Comparison of ENCODE assay signal across 15 mouse cellular contexts in the genomic region with DNA sequence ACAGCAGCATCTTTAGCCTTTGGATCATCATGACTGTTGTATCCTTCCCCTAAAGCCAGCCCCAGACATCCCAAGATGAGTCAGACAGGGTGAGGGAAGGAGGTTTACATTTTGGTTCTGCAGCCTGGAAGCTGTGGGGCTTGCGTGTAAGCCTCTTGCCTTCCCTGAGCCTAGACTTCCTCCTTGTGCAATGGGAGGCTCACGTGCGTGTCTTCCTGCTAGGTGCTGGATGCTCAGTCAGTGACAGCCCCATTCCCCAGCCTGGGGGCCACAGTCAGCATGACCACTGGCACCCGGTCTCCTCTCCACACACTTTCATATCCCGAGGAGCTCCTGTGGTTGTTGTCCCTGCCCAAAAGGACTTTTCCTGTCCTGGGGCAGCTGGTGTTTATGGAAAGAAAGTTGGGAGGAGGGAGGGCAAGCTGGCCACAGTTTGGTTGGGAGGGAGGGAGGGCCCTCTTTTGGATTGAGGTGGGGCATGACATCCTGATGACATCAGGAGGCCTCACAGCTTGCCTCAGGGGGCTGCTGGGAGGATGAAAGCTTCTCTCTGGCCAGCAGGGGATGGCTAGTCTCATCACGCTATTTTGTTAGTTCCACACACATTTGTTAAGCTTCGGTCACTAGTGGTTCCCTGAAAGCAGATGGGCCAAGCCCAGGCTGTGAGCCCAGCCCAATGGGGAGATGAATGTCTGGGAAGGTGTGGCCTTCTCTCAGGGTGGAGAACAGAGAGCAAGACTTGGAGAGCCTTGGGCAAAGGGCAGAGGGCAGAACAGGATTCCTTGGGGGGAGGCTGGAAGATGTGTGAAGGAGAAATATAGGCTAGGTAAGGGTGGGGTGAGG. TPM values are rescaled to one million over a fixed set of nuclear protein-coding genes. Genes with fewer than 3 reads are reported as not detected.
DNase-seq lines count a peak whose midpoint lies in the region; ATAC-seq and TF ChIP-seq lines count a peak whose summit lies in the region.
"Had no signal": no experiment of that assay in that cellular context is flagged by ENCODE, and none has a peak within 500 bp of the region (broad histone marks: within the 10 kb centered on the region; RNA-seq: fewer than 3 reads in every experiment).

No protein-coding gene starts in this region.

- H3K4me3 ChIP-seq in heart, embryonic 12.5 days: no peak overlapping the region
- H3K4me3 ChIP-seq in embryonic fibroblast, embryonic 13.5 days (ENCODE audit: insufficient read depth, low read length): no peak overlapping the region
- H3K4me3 ChIP-seq in liver, postnatal 0 days (ENCODE audit: low read depth, low read length): no peak overlapping the region
- no peak overlapping the region for H3K4me3 ChIP-seq in neural tube, embryonic 15.5 days (replicated peaks)
- H3K4me3 ChIP-seq: hindbrain, embryonic 13.5 days; liver, embryonic 13.5 days; midbrain, embryonic 15.5 days had no signal

- no peak for ATAC-seq in heart, embryonic 12.5 days (ENCODE audit: insufficient number of reproducible peaks, low FRiP score)
- peak; percentile 15; the same call in 1 of the 2 replicates for ATAC-seq in liver, postnatal 0 days
- ATAC-seq in neural tube, embryonic 15.5 days (ENCODE audit: low FRiP score): no peak
- ATAC-seq: midbrain, embryonic 15.5 days had no signal

- WGBS in heart, embryonic 12.5 days: 31% methylated on average over 7 of the region's 7 CpGs
- WGBS in liver, postnatal 0 days (ENCODE audit: insufficient replicate concordance): 47% methylated on average over 7 of the region's 7 CpGs
- WGBS in neural tube, embryonic 15.5 days: 68% methylated on average over 7 of the region's 7 CpGs

- peaks cover 14% of the 10 kb centered on the region for H3K36me3 ChIP-seq in heart, embryonic 12.5 days
- H3K36me3 ChIP-seq in liver, postnatal 0 days (replicated peaks; ENCODE audit: insufficient read depth, low read length): peaks cover 6% of the 10 kb centered on the region
- no peaks in the 10 kb centered on the region for H3K36me3 ChIP-seq in neural tube, embryonic 15.5 days
- H3K36me3 ChIP-seq: hindbrain, embryonic 13.5 days; liver, embryonic 13.5 days; midbrain, embryonic 15.5 days had no signal

- no peak for TF ChIP-seq CTCF in embryonic fibroblast, embryonic 13.5 days (IDR thresholded peaks at IDR 0.05; ENCODE audit: borderline replicate concordance, insufficient read depth, low read length)
- no peak for TF ChIP-seq CTCF in liver, postnatal 0 days (IDR thresholded peaks at IDR 0.05; ENCODE audit: low read depth)

- H3K4me1 ChIP-seq in heart, embryonic 12.5 days (replicated peaks): peaks cover 68% of the 10 kb centered on the region
- H3K4me1 ChIP-seq in embryonic fibroblast, embryonic 13.5 days (ENCODE audit: control insufficient read depth, insufficient read depth, low read length): peaks cover 8% of the 10 kb centered on the region; the same call in 1 of the 2 replicates
- H3K4me1 ChIP-seq in liver, postnatal 0 days (ENCODE audit: insufficient read depth): peaks cover 20% of the 10 kb centered on the region
- peaks cover 19% of the 10 kb centered on the region for H3K4me1 ChIP-seq in neural tube, embryonic 15.5 days

- H3K27me3 ChIP-seq in heart, embryonic 12.5 days (replicated peaks): 0 out of 2 replicates have a peak, but pooled peaks cover 4% of the 10 kb centered on the region
- no peaks in the 10 kb centered on the region for H3K27me3 ChIP-seq in liver, postnatal 0 days (ENCODE audit: insufficient read depth, low read length)
- peaks cover 12% of the 10 kb centered on the region for H3K27me3 ChIP-seq in neural tube, embryonic 15.5 days (replicated peaks)
- H3K27me3 ChIP-seq: midbrain, embryonic 15.5 days had no signal

- no peak overlapping the region for H3K9ac ChIP-seq in heart, embryonic 12.5 days
- no peak overlapping the region for H3K9ac ChIP-seq in liver, postnatal 0 days (replicated peaks)
- H3K9ac ChIP-seq in neural tube, embryonic 15.5 days (replicated peaks): no peak overlapping the region
- H3K9ac ChIP-seq: forebrain, postnatal 0 days; hindbrain, embryonic 13.5 days; liver, embryonic 13.5 days; midbrain, embryonic 15.5 days had no signal

- no peak for DNase-seq in heart, postnatal 4 days
- no peak for DNase-seq in liver, postnatal 0 days
- DNase-seq in skeletal muscle tissue, adult 2 months (ENCODE audit: low read depth, low spot score): peak; percentile 34
- no peak for DNase-seq in adipocyte (ENCODE audit: low spot score)
- DNase-seq in kidney, adult 11 months: no peak
- DNase-seq: cerebellum, postnatal 14 days; forebrain, postnatal 0 days; kidney, postnatal 14 days; liver, embryonic 13.5 days; thymus, postnatal 36 days had no signal

- peak overlapping the region; percentile 50 for H3K27ac ChIP-seq in heart, embryonic 12.5 days (ENCODE audit: poor library complexity, severe bottlenecking)
- H3K27ac ChIP-seq in embryonic fibroblast, embryonic 13.5 days (ENCODE audit: insufficient read depth, low read length): peak overlapping the region; percentile 32
- 0 out of 2 replicates have a peak overlapping the region, but pooled peaks have one; percentile 16 for H3K27ac ChIP-seq in liver, postnatal 0 days (ENCODE audit: low read depth)
- no peak overlapping the region for H3K27ac ChIP-seq in neural tube, embryonic 15.5 days (replicated peaks)
- H3K27ac ChIP-seq: hindbrain, embryonic 13.5 days; midbrain, embryonic 15.5 days had no signal

- no peaks in the 10 kb centered on the region for H3K9me3 ChIP-seq in heart, embryonic 12.5 days (replicated peaks)
- no peaks in the 10 kb centered on the region for H3K9me3 ChIP-seq in liver, postnatal 0 days (ENCODE audit: low read length)
- H3K9me3 ChIP-seq in neural tube, embryonic 15.5 days (replicated peaks): no peaks in the 10 kb centered on the region
- H3K9me3 ChIP-seq: hindbrain, embryonic 13.5 days; liver, embryonic 13.5 days; midbrain, embryonic 15.5 days had no signal

- no peak for TF ChIP-seq EP300 in liver, postnatal 0 days (IDR thresholded peaks at IDR 0.05; ENCODE audit: low read depth)

- peak overlapping the region; percentile 18; the same call in 1 of the 2 replicates for H3K4me2 ChIP-seq in heart, embryonic 12.5 days
- H3K4me2 ChIP-seq in liver, postnatal 0 days (ENCODE audit: low read depth, low read length): no peak overlapping the region
- H3K4me2 ChIP-seq in neural tube, embryonic 15.5 days: no peak overlapping the region
- H3K4me2 ChIP-seq: hindbrain, embryonic 13.5 days; liver, embryonic 13.5 days; midbrain, embryonic 15.5 days had no signal

- TF ChIP-seq POLR2A in embryonic fibroblast, embryonic 13.5 days (IDR thresholded peaks at IDR 0.05; ENCODE audit: low read depth, low read length): no peak

RNA-seq across cellular contexts. Expression of gene Ptgs1, which starts 4.5 kb away (rescaled TPM):
- 25.5 and 27.2 TPM in 2 replicates for polyA plus RNA-seq in heart, embryonic 12.5 days (2016; fragmentation: Nextera tagmentation; extraction: Ambion mirVana)
- 10 to 100 TPM; 13.7 to 16.0 TPM for total RNA-seq in heart, postnatal 4 days (2021)
- 22.5 and 33.7 TPM in 2 replicates for polyA plus RNA-seq in embryonic fibroblast, embryonic 13.5 days (2011; ENCODE audit: insufficient read length, low read depth, missing spikeins)
- 24.7 and 25.3 TPM in 2 replicates for polyA plus RNA-seq in liver, postnatal 0 days (2015; fragmentation: Nextera tagmentation; extraction: Ambion mirVana)
- polyA plus RNA-seq in neural tube, embryonic 15.5 days (2015; fragmentation: Nextera tagmentation; extraction: Ambion mirVana): 7.4 and 8.1 TPM in 2 replicates
